Mouse (Mus musculus) layer of hippocampus, adult 8-10 months (tissue): Measurements from ENCODE around the gene Gmeb2. TPM values are rescaled to one million over a fixed set of nuclear protein-coding genes. Genes with fewer than 3 reads are reported as not detected.
A peak's percentile ranks its signal among the peaks of the same experiment; 100 is the strongest.

Experiments used
- DNase-seq, 2 experiments: peaks; one replicate each; pipeline ENCODE4 v3.0.0; 2022; ENCODE audit warnings: low spot score in 2 of 2
- total RNA-seq, 4 experiments: library from RNA; stranded (reverse); gene quantifications; 2 replicates each; pipeline ENCODE4 v1.2.4; 2022

Gmeb2 gene
- total RNA-seq, 4 experiments from 2014 or later: 17.1 to 22.9 (median 20.9) TPM

DNA sequence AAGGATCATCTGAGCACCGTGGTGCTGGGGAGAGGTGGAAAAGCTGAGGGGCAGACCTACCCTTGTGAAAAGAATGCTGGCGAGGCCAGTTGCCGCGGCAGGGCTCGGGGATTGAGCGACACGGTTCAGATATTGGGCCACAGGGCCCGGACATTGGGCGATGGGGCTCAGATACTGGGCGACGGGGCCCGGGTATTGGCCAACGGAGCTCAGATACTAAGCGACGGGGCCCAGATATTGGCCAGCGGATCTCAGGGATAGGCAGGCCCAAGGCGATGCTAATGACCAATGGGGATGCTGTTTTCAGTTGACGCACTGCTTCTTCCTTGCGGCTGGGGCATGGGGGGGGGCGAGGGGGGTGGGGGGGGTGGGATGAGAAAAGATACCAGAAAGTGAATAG is 56.7 kb downstream of the Gmeb2 start:
- DNase-seq: no peak

DNA sequence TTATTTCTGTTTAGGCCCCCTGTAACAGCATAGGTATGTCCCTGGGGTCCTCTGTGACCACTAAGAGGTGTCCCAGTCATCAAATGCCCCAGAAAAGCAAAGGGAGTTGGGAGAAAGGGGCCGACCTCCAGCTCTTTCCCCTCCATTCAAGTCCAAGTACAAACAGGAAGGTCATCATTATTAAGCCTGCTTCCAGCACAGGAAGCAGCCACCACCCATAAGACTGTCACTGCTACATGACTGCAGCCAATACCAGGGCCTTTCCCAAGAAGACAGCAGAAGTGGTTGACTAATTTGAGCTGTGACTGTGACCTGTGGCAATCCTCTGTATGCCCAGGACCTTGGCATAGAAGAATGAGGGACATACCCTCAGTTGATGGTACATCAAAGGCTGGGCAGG is 59.5 kb downstream of the Gmeb2 start:
- no peak for DNase-seq

GRCm38 (mm10) chr2:181227122-181227521 is 60.7 kb downstream of the Gmeb2 start:
- no peak for DNase-seq

DNA sequence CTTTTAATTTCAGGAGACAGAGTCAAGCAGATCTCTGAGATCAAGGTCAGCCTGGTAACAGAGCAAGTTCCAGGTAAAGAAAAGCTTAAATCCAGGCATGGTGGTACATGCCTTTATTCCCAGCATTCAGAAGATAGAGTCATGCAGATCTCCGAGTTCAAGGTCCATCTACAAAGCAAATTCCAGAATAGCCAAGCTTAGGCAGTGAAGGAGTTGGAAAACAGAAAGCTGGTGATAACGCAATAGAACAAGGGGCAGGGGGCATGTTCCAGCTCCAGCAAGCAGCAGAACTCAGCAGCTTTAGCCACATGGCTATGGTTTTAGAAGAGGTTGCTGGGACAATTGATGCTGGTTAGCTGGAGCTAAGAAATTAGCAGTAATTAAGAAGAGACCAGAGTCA is 62.8 kb downstream of the Gmeb2 start:
- DNase-seq: no peak

DNA sequence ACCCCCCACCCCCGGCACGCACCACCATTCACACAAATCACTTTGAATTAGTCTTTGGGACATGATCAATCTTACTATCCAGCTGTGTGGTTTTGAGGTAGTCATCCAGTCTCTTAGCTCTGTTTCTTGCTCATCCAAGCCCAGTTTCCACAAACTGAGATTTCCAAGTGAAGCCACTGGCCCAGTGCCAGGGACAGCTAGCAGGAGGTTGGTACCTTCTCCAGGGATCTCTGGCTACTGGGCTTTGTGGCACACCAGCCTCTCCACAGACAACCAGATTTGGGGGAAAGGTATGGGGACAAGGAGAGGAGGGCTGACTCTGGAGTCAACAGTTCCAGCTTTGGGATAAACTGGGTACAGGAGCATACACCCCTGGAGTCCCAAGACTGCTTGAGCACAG is 67.5 kb downstream of the Gmeb2 start:
- no peak for DNase-seq

DNA sequence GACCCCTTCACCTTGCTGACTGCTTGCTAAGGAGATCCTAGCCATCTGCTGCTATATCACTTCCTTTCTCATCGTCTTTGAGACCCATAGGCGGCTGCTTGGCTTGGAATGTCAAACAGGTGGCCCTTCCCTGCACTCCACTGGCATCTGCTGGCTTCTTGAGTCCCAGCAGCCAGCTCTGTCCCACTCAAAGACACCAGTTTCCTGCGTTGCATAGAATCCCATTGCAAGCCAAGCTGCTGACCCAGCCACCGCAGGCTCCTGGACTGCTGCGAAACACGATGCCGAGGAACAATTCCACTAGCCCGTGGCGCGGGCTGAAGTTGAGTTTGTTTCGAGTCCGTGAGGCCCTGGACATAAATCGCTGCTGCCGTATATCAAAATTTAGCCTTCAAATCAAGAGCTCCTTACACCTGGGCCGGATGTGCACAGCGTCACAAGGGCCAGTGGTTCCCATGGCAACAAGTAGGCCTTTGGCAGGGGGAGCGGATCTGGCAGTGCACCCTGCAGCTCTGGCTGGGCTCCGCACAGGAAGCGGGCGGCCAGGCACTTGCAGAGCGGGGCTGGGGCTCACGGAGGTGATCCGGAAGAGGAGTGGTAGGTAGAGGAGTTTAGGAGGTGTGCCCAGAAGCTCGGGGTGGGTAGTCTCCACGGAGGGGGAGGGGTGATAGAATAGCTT is 68.2 kb downstream of the Gmeb2 start, which contains the start of gene Fndc11:
TSS of gene Fndc11 (plus strand) at position 476 of the 679 bp plus-strand sequence.
- peak; percentile 39 to 44 for DNase-seq

GRCm38 (mm10) chr2:181218881-181219485 is 68.9 kb downstream of the Gmeb2 start:
- no peak for DNase-seq

DNA sequence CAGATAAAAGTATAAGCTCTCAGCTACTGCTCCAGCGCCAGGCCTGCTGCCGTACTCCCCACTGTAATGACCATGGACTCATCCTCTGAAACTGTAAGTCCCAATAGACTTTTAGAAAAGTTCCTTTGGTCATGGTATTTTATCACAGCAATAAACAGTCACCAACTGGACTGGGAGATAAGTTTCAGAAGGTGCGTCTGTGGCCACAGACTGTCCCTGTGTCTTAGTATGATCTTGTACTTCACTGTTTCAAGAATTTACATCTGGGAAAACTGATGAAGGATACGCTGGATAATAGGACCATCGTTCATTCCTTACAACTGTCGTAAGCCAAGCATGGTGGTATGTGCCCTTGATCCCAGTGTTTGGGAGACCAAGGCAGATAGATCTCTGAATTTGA is 71.8 kb downstream of the Gmeb2 start:
- no peak for DNase-seq

GRCm38 (mm10) chr2:181213021-181213445 is 74.8 kb downstream of the Gmeb2 start, which contains the start of gene Srms:
TSS of gene Srms (minus strand) at chr2:181213185.
- DNase-seq: no peak

DNA sequence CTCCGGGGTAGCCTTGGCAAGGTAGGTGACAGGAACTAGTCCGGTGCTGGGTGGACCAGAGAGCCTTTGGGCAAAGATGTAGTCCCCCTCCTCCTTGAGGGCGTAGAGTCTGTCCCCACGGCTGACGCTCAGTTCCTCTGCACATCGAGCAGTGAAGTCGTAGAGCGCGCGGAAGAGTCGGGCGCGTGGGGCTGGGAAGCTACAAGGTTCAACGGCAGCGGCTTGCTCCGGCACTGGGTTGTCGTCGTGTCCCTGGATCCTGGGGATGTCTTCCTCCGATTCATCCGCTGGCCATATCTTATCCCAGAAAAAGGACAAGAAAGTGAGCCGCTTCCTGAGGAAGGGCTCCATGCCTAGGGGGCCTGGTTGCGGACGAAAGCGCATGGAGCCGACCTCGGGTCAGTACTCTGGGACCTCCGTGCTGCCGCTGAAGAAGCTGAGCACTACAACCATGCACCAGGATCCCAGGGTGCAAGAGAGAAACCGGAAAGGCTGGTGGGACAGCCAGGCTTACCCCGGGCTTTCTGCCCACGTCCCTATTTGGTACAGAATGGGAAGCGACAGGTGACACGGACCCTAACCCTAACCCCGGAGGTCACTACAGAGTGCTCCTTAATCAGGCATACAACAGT is 75.3 kb downstream of the Gmeb2 start:
- DNase-seq: no peak

DNA sequence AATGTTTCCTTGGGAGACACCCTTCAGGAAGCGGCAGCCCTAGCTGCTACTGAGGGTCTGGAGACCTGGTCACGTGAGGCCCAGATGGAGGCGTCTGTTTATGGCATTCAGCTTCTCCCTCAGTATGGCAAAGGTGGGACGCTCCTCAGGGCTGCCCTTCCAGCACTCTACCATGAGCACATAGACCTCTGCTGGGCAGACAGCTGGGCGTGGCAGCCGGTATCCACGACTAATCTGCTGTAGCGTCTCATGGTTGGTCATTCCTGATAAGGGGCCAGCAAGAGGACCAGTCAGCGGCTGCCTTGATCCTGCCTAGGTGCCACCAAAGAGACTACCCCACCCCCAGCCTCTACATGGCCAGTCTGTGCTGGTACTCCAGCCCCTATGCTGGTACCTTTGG is 81.7 kb downstream of the Gmeb2 start:
- no peak for DNase-seq

- DNase-seq: no peak
Observed at GRCm38 (mm10) chr2:181205678-181206077, 82.2 kb downstream of the Gmeb2 start.

DNA sequence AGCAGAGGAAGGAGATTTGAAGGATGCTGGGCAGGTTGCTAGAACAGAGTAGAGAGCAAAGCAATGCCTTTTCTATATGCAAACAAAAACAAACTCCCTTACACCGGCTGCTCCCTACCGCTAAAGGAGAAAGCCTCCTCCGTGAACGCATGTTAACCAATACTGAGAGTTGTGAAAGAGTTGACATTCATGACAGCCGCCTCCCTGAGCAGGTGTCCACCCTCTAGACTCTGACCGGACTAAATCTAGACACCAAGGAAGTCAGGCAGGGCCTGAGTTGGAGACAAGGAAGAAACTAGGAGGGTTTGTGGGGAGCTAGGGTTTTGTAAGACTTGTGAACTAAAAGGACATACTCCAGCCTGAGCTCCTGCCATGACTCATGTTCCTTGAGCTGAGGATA is 84.9 kb downstream of the Gmeb2 start:
- DNase-seq: no peak

DNA sequence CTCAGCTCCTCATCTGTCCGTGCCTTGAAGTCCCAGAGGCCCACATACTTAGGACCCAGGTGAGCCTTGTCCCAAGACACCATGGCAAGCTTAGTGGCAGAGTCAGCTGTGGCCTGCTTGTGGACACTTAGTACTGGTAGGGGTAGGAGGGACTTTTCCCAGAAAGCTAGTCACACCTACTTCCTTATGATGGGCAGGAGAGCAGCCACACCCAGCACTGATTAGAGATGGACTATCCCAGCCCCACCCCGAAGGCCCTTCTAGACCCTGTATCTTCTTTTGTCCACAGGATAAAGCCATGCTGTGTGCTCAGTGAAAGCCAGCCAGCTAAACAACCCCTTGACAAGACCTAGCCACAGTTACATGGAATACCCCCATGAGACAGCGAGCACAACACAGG is 85.4 kb downstream of the Gmeb2 start, which contains the start of gene Ptk6:
TSS of gene Ptk6 (minus strand) at position 368 of the 400 bp plus-strand sequence.
- DNase-seq: no peak

DNA sequence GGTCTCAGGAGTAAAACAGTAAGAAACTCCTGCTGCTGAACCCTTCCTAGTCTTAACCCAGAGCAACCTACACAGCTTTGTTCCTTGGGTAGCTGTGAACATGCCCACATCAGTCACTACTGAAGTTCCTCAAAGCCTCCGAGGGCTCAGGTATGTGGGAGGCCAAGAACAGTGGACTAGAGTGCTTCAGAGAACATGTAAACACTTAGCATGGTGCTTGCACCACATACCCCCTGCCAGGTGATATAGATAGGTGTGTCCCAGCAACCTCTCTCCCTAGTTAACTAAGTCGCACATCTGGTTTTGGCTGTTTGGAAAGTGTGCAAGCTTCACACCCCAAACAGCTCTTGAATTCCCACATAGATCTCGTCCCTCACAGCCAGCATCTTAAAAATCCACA is 86.2 kb downstream of the Gmeb2 start:
- no peak for DNase-seq

Other genes starting within 250 kb of the Gmeb2 start
- gene Chrna4, start 244.5 kb downstream of the Gmeb2 start, total RNA-seq: 10 to 100 TPM; 21.1 to 28.4 (median 23.8) TPM
- gene Kcnq2, start 152.7 kb downstream of the Gmeb2 start, total RNA-seq: 100 to 1,000 TPM; 264 to 350 (median 303) TPM
- 1,000 to 10,000 TPM in 3 of 4 experiments, 100 to 1,000 TPM in 1; 995 to 1,073 (median 1,037) TPM for gene Eef1a2, start 131.0 kb downstream of the Gmeb2 start, total RNA-seq
- 10 to 100 TPM; 70.7 to 91.8 (median 77.8) TPM for gene Ppdpf, start 100.8 kb downstream of the Gmeb2 start, total RNA-seq
- not detected for gene Ptk6, start 85.2 kb downstream of the Gmeb2 start, total RNA-seq
- under 1 TPM in 3 of 4 experiments, not detected in 1; 0.24 to 0.34 (median 0.31) TPM for gene Srms, start 74.8 kb downstream of the Gmeb2 start, total RNA-seq
- not detected for gene Fndc11, start 68.0 kb downstream of the Gmeb2 start, total RNA-seq
- gene Helz2, start 46.0 kb downstream of the Gmeb2 start, total RNA-seq: 1 to 10 TPM; 2.6 to 3.6 (median 2.9) TPM
- gene Stmn3, start 26.5 kb upstream of the Gmeb2 start, total RNA-seq: 100 to 1,000 TPM; 530 to 604 (median 573) TPM
- gene Rtel1, start 31.7 kb upstream of the Gmeb2 start, total RNA-seq: 10 to 100 TPM; 26.1 to 41.3 (median 37.1) TPM
- 10 to 100 TPM; 69.8 to 88.2 (median 76.7) TPM for gene Zgpat, start 76.9 kb upstream of the Gmeb2 start, total RNA-seq
- gene Arfrp1, start 77.4 kb upstream of the Gmeb2 start, total RNA-seq: 10 to 100 TPM; 43.4 to 54.5 (median 50.7) TPM
- gene Lime1, start 92.0 kb upstream of the Gmeb2 start, total RNA-seq: 10 to 100 TPM; 31.4 to 58.3 (median 42.7) TPM
- gene Zbtb46, start 171.4 kb upstream of the Gmeb2 start, total RNA-seq: 10 to 100 TPM in 1 of 4 experiments, 1 to 10 TPM in 3; 7.9 to 10.4 (median 9.3) TPM
- not detected for gene Abhd16b, start 205.2 kb upstream of the Gmeb2 start, total RNA-seq
- 10 to 100 TPM; 66.3 to 83.4 (median 80.6) TPM for gene Tpd52l2, start 209.1 kb upstream of the Gmeb2 start, total RNA-seq
- gene Dnajc5, start 232.4 kb upstream of the Gmeb2 start, total RNA-seq: 100 to 1,000 TPM; 243 to 289 (median 265) TPM